Mouse (Mus musculus): ENCODE measurements around the gene Sap30l. TPM values are rescaled to one million over a fixed set of nuclear protein-coding genes. Genes with fewer than 3 reads are reported as not detected.

Sap30l gene
- total RNA-seq, 1 experiment: 29.2 TPM

- H3K4me1 ChIP-seq (ENCODE audit: control insufficient read depth in 2 of 2, insufficient read depth in 2 of 2, low read length in 2 of 2, poor library complexity in 1 of 2): peaks cover 0 to 2% of the 10 kb centered on the region in 2 experiments; a peak in 1 of 4 replicates
Observed at GRCm38 (mm10) chr11:57771676-57772075, 29.8 kb upstream of the Sap30l start.

GRCm38 (mm10) chr11:57773479-57773878 is 28.0 kb upstream of the Sap30l start:
- no peak for DNase-seq (ENCODE audit: low read depth, low spot score)
- TF ChIP-seq ZNF384 (IDR thresholded peaks at IDR 0.05; ENCODE audit: low read depth, low read length) (no peak), ZC3H11A (IDR thresholded peaks at IDR 0.05; ENCODE audit: borderline replicate concordance, low read depth, low read length) (no peak), CHD2 (IDR thresholded peaks at IDR 0.05; ENCODE audit: low read depth, low read length) (no peak), HCFC1 (IDR thresholded peaks at IDR 0.05; ENCODE audit: borderline replicate concordance, insufficient read depth, low read length) (no peak), MAFK (IDR thresholded peaks at IDR 0.05; ENCODE audit: insufficient read depth, low read depth, low read length) (no peak)
- no peaks in the 10 kb centered on the region for H3K9me3 ChIP-seq (ENCODE audit: control insufficient read depth, insufficient read depth, low read depth, low read length)
- H3K36me3 ChIP-seq (ENCODE audit: control insufficient read depth, insufficient read depth, low read length, poor library complexity, severe bottlenecking): peaks cover 3% of the 10 kb centered on the region; the same call in 1 of the 2 replicates
- no peak overlapping the region for H3K9ac ChIP-seq (ENCODE audit: insufficient read depth, low read depth, low read length, poor library complexity, severe bottlenecking)
- 0 out of 4 replicates have a peak, but pooled peaks cover 0 to 2% of the 10 kb centered on the region in 2 experiments for H3K4me1 ChIP-seq (ENCODE audit: control insufficient read depth in 2 of 2, insufficient read depth in 2 of 2, low read length in 2 of 2, poor library complexity in 1 of 2)
- in situ Hi-C loops (cut with MboI; ENCODE audit: low sequenced_read_pairs in 2 of 2, unreplicated experiment in 2 of 2): loop anchor here in 1 of 2 experiments (10.0 kb wide), 1 partner anchor 229 kb away; no protein-coding TSS in a partner anchor
- H3K27ac ChIP-seq (ENCODE audit: insufficient read depth, low read depth, low read length, poor library complexity, severe bottlenecking): no peak overlapping the region
- H3K4me3 ChIP-seq (ENCODE audit: insufficient read depth in 1 of 2, low read depth in 1 of 2, low read length in 2 of 2, poor library complexity in 1 of 2, severe bottlenecking in 1 of 2): no peak overlapping the region

More at GRCm38 (mm10) chr11:57771676-57772075, 29.8 kb upstream of the Sap30l start:
- TF ChIP-seq ZNF384 (IDR thresholded peaks at IDR 0.05; ENCODE audit: low read depth, low read length): no peak
- TF ChIP-seq MAFK (IDR thresholded peaks at IDR 0.05; ENCODE audit: insufficient read depth, low read depth, low read length): no peak
- TF ChIP-seq ZC3H11A (IDR thresholded peaks at IDR 0.05; ENCODE audit: borderline replicate concordance, low read depth, low read length): no peak
- no peak for TF ChIP-seq CHD2 (IDR thresholded peaks at IDR 0.05; ENCODE audit: low read depth, low read length)
- no peak for TF ChIP-seq HCFC1 (IDR thresholded peaks at IDR 0.05; ENCODE audit: borderline replicate concordance, insufficient read depth, low read length)
- in situ Hi-C loops (cut with MboI; ENCODE audit: low sequenced_read_pairs in 2 of 2, unreplicated experiment in 2 of 2): loop anchor here in 1 of 2 experiments (10.0 kb wide), 1 partner anchor 227 kb away; no protein-coding TSS in a partner anchor
- Histone ChIP-seq H3K27ac (ENCODE audit: insufficient read depth, low read depth, low read length, poor library complexity, severe bottlenecking) (no peak overlapping the region), H3K4me3 (ENCODE audit: insufficient read depth in 1 of 2, low read depth in 1 of 2, low read length in 2 of 2, poor library complexity in 1 of 2, severe bottlenecking in 1 of 2) (no peak overlapping the region), H3K9me3 (ENCODE audit: control insufficient read depth, insufficient read depth, low read depth, low read length) (no peaks in the 10 kb centered on the region), H3K36me3 (ENCODE audit: control insufficient read depth, insufficient read depth, low read length, poor library complexity, severe bottlenecking) (peaks cover 6% of the 10 kb centered on the region; the same call in 1 of the 2 replicates), H3K9ac (ENCODE audit: insufficient read depth, low read depth, low read length, poor library complexity, severe bottlenecking) (no peak overlapping the region)
- no peak for DNase-seq (ENCODE audit: low read depth, low spot score)

GRCm38 (mm10) chr11:57773936-57774335 is 27.5 kb upstream of the Sap30l start:
- Histone ChIP-seq H3K9me3 (ENCODE audit: control insufficient read depth, insufficient read depth, low read depth, low read length) (no peaks in the 10 kb centered on the region), H3K4me3 (ENCODE audit: insufficient read depth in 1 of 2, low read depth in 1 of 2, low read length in 2 of 2, poor library complexity in 1 of 2, severe bottlenecking in 1 of 2) (no peak overlapping the region), H3K9ac (ENCODE audit: insufficient read depth, low read depth, low read length, poor library complexity, severe bottlenecking) (no peak overlapping the region), H3K4me1 (ENCODE audit: control insufficient read depth in 2 of 2, insufficient read depth in 2 of 2, low read length in 2 of 2, poor library complexity in 1 of 2) (peaks cover 0 to 5% of the 10 kb centered on the region in 2 experiments; a peak in 1 of 4 replicates), H3K36me3 (ENCODE audit: control insufficient read depth, insufficient read depth, low read length, poor library complexity, severe bottlenecking) (peaks cover 3% of the 10 kb centered on the region; the same call in 1 of the 2 replicates), H3K27ac (ENCODE audit: insufficient read depth, low read depth, low read length, poor library complexity, severe bottlenecking) (no peak overlapping the region)
- TF ChIP-seq CHD2 (IDR thresholded peaks at IDR 0.05; ENCODE audit: low read depth, low read length) (no peak), ZNF384 (IDR thresholded peaks at IDR 0.05; ENCODE audit: low read depth, low read length) (no peak), MAFK (IDR thresholded peaks at IDR 0.05; ENCODE audit: insufficient read depth, low read depth, low read length) (no peak), HCFC1 (IDR thresholded peaks at IDR 0.05; ENCODE audit: borderline replicate concordance, insufficient read depth, low read length) (no peak), ZC3H11A (IDR thresholded peaks at IDR 0.05; ENCODE audit: borderline replicate concordance, low read depth, low read length) (no peak)
- in situ Hi-C loops (cut with MboI; ENCODE audit: low sequenced_read_pairs in 2 of 2, unreplicated experiment in 2 of 2): loop anchor here in 1 of 2 experiments (10.0 kb wide), 1 partner anchor 229 kb away; no protein-coding TSS in a partner anchor
- DNase-seq (ENCODE audit: low read depth, low spot score): no peak

- Histone ChIP-seq H3K4me3 (ENCODE audit: insufficient read depth in 1 of 2, low read depth in 1 of 2, low read length in 2 of 2, poor library complexity in 1 of 2, severe bottlenecking in 1 of 2) (no peak overlapping the region), H3K9me3 (ENCODE audit: control insufficient read depth, insufficient read depth, low read depth, low read length) (no peaks in the 10 kb centered on the region), H3K27ac (ENCODE audit: insufficient read depth, low read depth, low read length, poor library complexity, severe bottlenecking) (no peak overlapping the region), H3K4me1 (ENCODE audit: control insufficient read depth in 2 of 2, insufficient read depth in 2 of 2, low read length in 2 of 2, poor library complexity in 1 of 2) (peaks cover 0 to 5% of the 10 kb centered on the region in 2 experiments; a peak in 1 of 4 replicates), H3K36me3 (ENCODE audit: control insufficient read depth, insufficient read depth, low read length, poor library complexity, severe bottlenecking) (no peaks in the 10 kb centered on the region; the same call in 1 of the 2 replicates), H3K9ac (ENCODE audit: insufficient read depth, low read depth, low read length, poor library complexity, severe bottlenecking) (no peak overlapping the region)
- in situ Hi-C loops (cut with MboI; ENCODE audit: low sequenced_read_pairs in 2 of 2, unreplicated experiment in 2 of 2): loop anchor here in 1 of 2 experiments (10.0 kb wide), 1 partner anchor 231 kb away; no protein-coding TSS in a partner anchor
- TF ChIP-seq CHD2 (IDR thresholded peaks at IDR 0.05; ENCODE audit: low read depth, low read length): no peak
- no peak for TF ChIP-seq ZNF384 (IDR thresholded peaks at IDR 0.05; ENCODE audit: low read depth, low read length)
- TF ChIP-seq ZC3H11A (IDR thresholded peaks at IDR 0.05; ENCODE audit: borderline replicate concordance, low read depth, low read length): no peak
- no peak for TF ChIP-seq HCFC1 (IDR thresholded peaks at IDR 0.05; ENCODE audit: borderline replicate concordance, insufficient read depth, low read length)
- TF ChIP-seq MAFK (IDR thresholded peaks at IDR 0.05; ENCODE audit: insufficient read depth, low read depth, low read length): no peak
- DNase-seq (ENCODE audit: low read depth, low spot score): no peak
Observed at GRCm38 (mm10) chr11:57775868-57776267, 25.6 kb upstream of the Sap30l start.
